Mouse (Mus musculus): ENCODE data around the gene Tchh.
"Not testable (repeated sequence)": the region's sequence is repeated elsewhere in the genome, so short reads cannot be mapped to it uniquely, and the experiment has no call there.

Tchh gene

GRCm38 (mm10) chr3:93493992-93494391 is 51.9 kb downstream of the Tchh start:
- peak; percentile 100 for ATAC-seq (ENCODE audit: low TSS enrichment)

- not testable (repeated sequence) for ATAC-seq (ENCODE audit: low TSS enrichment)
These were observed 52.6 kb downstream of the Tchh start for GRCm38 (mm10) chr3:93494774-93495173.

- ATAC-seq (ENCODE audit: low TSS enrichment) = no peak
These were observed 55.0 kb downstream of the Tchh start for GRCm38 (mm10) chr3:93497131-93497530.

Measured in frontal cortex, adult (tissue).